Mouse (Mus musculus) forebrain, postnatal 0 days (tissue): ENCODE results near the gene Esyt1. TPM values are rescaled to one million over a fixed set of nuclear protein-coding genes. Genes with fewer than 3 reads are reported as not detected.
"Not testable (repeated sequence)": the region's sequence is repeated elsewhere in the genome, so short reads cannot be mapped to it uniquely, and the experiment has no call there.

Experiments used
- ATAC-seq: fragments of 200-750 bp; cut with Nextera tagmentation; 2 replicates; pipeline ENCODE4 v1.8.0; 2017; ENCODE audit warnings: mild to moderate bottlenecking, moderate library complexity
- DNase-seq: peaks from one replicate; pipeline ENCODE4 v3.0.0-alpha.2; 2015
- H3K27ac ChIP-seq: fragments of 300-500 bp; sonication (generic); 2 replicates; pipeline ENCODE4 v1.5.1; 2014; ENCODE audit warnings: low read depth, mild to moderate bottlenecking, antibody characterized with exemption, low read length, moderate library complexity, mixed read lengths
- H3K27me3 ChIP-seq: fragments of 300-500 bp; sonication (generic); 2 replicates; pipeline ENCODE4 v1.6.1; 2014; ENCODE audit warnings: mild to moderate bottlenecking, low read length, mixed read lengths; ENCODE audit not compliant: insufficient read depth
- H3K36me3 ChIP-seq: fragments of 300-500 bp; sonication (generic); 2 replicates; pipeline ENCODE4 v1.6.1; 2014; ENCODE audit warnings: mild to moderate bottlenecking, moderate library complexity; ENCODE audit not compliant: insufficient read depth
- H3K4me1 ChIP-seq: fragments of 300-500 bp; sonication (generic); 2 replicates; pipeline ENCODE4 v1.6.1; 2014; ENCODE audit warnings: antibody characterized with exemption; ENCODE audit not compliant: insufficient read depth
- H3K4me2 ChIP-seq: fragments of 300-500 bp; sonication (generic); 2 replicates; pipeline ENCODE4 v1.6.1; 2014; ENCODE audit warnings: low read depth, mild to moderate bottlenecking, moderate library complexity
- H3K4me3 ChIP-seq: fragments of 300-500 bp; sonication (generic); 2 replicates; pipeline ENCODE4 v1.5.1; 2014; ENCODE audit warnings: low read depth, low read length, mixed read lengths
- H3K9ac ChIP-seq: fragments of 300-500 bp; sonication (generic); 2 replicates; pipeline ENCODE4 v1.6.1; 2014; ENCODE audit warnings: mild to moderate bottlenecking
- H3K9me3 ChIP-seq: fragments of 300-500 bp; sonication (generic); 2 replicates; pipeline ENCODE4 v1.6.1; 2016; ENCODE audit warnings: low read length
- CTCF ChIP-seq: sonication (generic); IDR thresholded peaks from 2 replicates; pipeline ENCODE4 v1.5.1; 2016; ENCODE audit warnings: antibody characterized with exemption, control low read depth, low read depth
- WGBS: fragments of 180-500 bp; shearing (Covaris S2); extraction: QIAGEN DNeasy Blood & Tissue Kit; methylation state at CpG from one replicate; pipeline ENCODE4 v1.1.7; 2014; 5-methylcytosine and 5-hydroxymethylcytosine counted together
- polyA plus RNA-seq: library from polyadenylated mRNA; unstranded; fragments of >200 nt; fragmentation: Nextera tagmentation; extraction: Ambion mirVana; gene quantifications from 2 replicates; pipeline ENCODE4 v1.2.1, GENCODE M21; 2015
- total RNA-seq: library from RNA; depleted of rRNA; stranded (reverse); fragments of >200 nt; gene quantifications from 2 replicates; pipeline ENCODE4 v1.2.3, GENCODE M21; 2014

Gene Esyt1
- total and polyA plus RNA-seq, 2 experiments from 2014 or later: 5.3 to 14.8 TPM

GRCm38 (mm10) chr10:128510301-128510700 lies 15.4 kb downstream of the Esyt1 start:
- Histone ChIP-seq H3K4me2 (no peak overlapping the region), H3K9me3 (no peaks in the 10 kb centered on the region), H3K36me3 (peaks cover 19% of the 10 kb centered on the region), H3K27ac (no peak overlapping the region), H3K4me1 (no peaks in the 10 kb centered on the region), H3K27me3 (no peaks in the 10 kb centered on the region), H3K4me3 (no peak overlapping the region), H3K9ac (no peak overlapping the region)
- DNase-seq (no peak), ATAC-seq (no peak)
- no peak for TF ChIP-seq CTCF
- WGBS: 90% methylated on average over 11 of the region's 11 CpGs

- Histone ChIP-seq H3K36me3 (peaks cover 19% of the 10 kb centered on the region; the same call in 1 of the 2 replicates), H3K27ac (no peak overlapping the region), H3K27me3 (no peaks in the 10 kb centered on the region), H3K9ac (no peak overlapping the region), H3K4me3 (no peak overlapping the region), H3K4me2 (no peak overlapping the region), H3K9me3 (no peaks in the 10 kb centered on the region), H3K4me1 (no peaks in the 10 kb centered on the region)
- TF ChIP-seq CTCF: no peak
- ATAC-seq (no peak), DNase-seq (no peak)
- WGBS: 87% methylated on average over 4 of the region's 4 CpGs
These were observed 15.8 kb downstream of the Esyt1 start for GRCm38 (mm10) chr10:128509831-128510230.

- H3K9ac ChIP-seq: no peak overlapping the region
- no peak overlapping the region for H3K4me2 ChIP-seq
- DNase-seq: no peak
- no peak overlapping the region for H3K4me3 ChIP-seq
- WGBS: 92% methylated on average over 9 of the region's 9 CpGs
- peaks cover 19% of the 10 kb centered on the region; the same call in 1 of the 2 replicates for H3K36me3 ChIP-seq
- H3K27ac ChIP-seq: no peak overlapping the region
- H3K4me1 ChIP-seq: no peaks in the 10 kb centered on the region
- ATAC-seq: no peak
- no peaks in the 10 kb centered on the region for H3K9me3 ChIP-seq
- no peak for TF ChIP-seq CTCF
- H3K27me3 ChIP-seq: no peaks in the 10 kb centered on the region
These were observed 16.5 kb downstream of the Esyt1 start for GRCm38 (mm10) chr10:128509203-128509602.

GRCm38 (mm10) chr10:128508260-128508659 lies 17.4 kb downstream of the Esyt1 start:
- 77% methylated on average over 9 of the region's 9 CpGs for WGBS
- Histone ChIP-seq H3K27ac (no peak overlapping the region), H3K4me1 (no peaks in the 10 kb centered on the region), H3K36me3 (peaks cover 19% of the 10 kb centered on the region; the same call in 1 of the 2 replicates), H3K9ac (no peak overlapping the region), H3K27me3 (no peaks in the 10 kb centered on the region), H3K4me2 (no peak overlapping the region), H3K9me3 (no peaks in the 10 kb centered on the region), H3K4me3 (no peak overlapping the region)
- TF ChIP-seq CTCF: no peak
- no peak for DNase-seq
- ATAC-seq: no peak

- DNase-seq: no peak
- Histone ChIP-seq H3K36me3 (peaks cover 19% of the 10 kb centered on the region; the same call in 1 of the 2 replicates), H3K4me3 (no peak overlapping the region), H3K4me2 (no peak overlapping the region), H3K27ac (no peak overlapping the region), H3K27me3 (no peaks in the 10 kb centered on the region), H3K9me3 (no peaks in the 10 kb centered on the region), H3K4me1 (no peaks in the 10 kb centered on the region), H3K9ac (no peak overlapping the region)
- 95% methylated on average over 14 of the region's 14 CpGs for WGBS
- no peak for TF ChIP-seq CTCF
- no peak for ATAC-seq
These were observed 19.7 kb downstream of the Esyt1 start for GRCm38 (mm10) chr10:128505974-128506373.

GRCm38 (mm10) chr10:128505371-128505667 lies 20.4 kb downstream of the Esyt1 start:
- H3K27me3 ChIP-seq, H3K27ac ChIP-seq, H3K9ac ChIP-seq, ATAC-seq, H3K4me1 ChIP-seq, H3K4me3 ChIP-seq, H3K9me3 ChIP-seq, H3K4me2 ChIP-seq, DNase-seq: not testable (repeated sequence)
- 84% methylated on average over 5 of the region's 5 CpGs for WGBS
- peaks cover 14% of the 10 kb centered on the region; the same call in 1 of the 2 replicates for H3K36me3 ChIP-seq

GRCm38 (mm10) chr10:128504641-128505370 lies 20.9 kb downstream of the Esyt1 start:
- no peak for TF ChIP-seq CTCF
- DNase-seq (no peak), ATAC-seq (no peak)
- Histone ChIP-seq H3K27me3 (no peaks in the 10 kb centered on the region), H3K9ac (no peak overlapping the region), H3K4me1 (no peaks in the 10 kb centered on the region), H3K4me2 (no peak overlapping the region), H3K27ac (no peak overlapping the region), H3K4me3 (no peak overlapping the region), H3K9me3 (no peaks in the 10 kb centered on the region), H3K36me3 (0 out of 2 replicates have a peak, but pooled peaks cover 9% of the 10 kb centered on the region)
- 82% methylated on average over 9 of the region's 9 CpGs for WGBS
